In genomic region chr5:136353114-136353513, GRCm38 (mm10) we compare ENCODE assay signal across 15 mouse cellular contexts.
DNase-seq lines count a peak whose midpoint lies in the region; ATAC-seq and TF ChIP-seq lines count a peak whose summit lies in the region.
"Had no signal": no experiment of that assay in that cellular context is flagged by ENCODE, and none has a peak within 500 bp of the region (broad histone marks: within the 10 kb centered on the region; RNA-seq: fewer than 3 reads in every experiment).

No protein-coding gene starts in this region.

- intact Hi-C loops in gastrocnemius, adult 2 months (cut with DNase I), result no loop called here

- TF ChIP-seq CTCF in gastrocnemius, adult 2 months (IDR thresholded peaks at IDR 0.05), result no peak

- peaks cover 11% of the 10 kb centered on the region; the same call in 1 of the 2 replicates for H3K36me3 ChIP-seq in embryonic facial prominence, embryonic 14.5 days (ENCODE audit: control insufficient read depth, insufficient read depth, low read length)
- peaks cover 79% of the 10 kb centered on the region for H3K36me3 ChIP-seq in embryonic facial prominence, embryonic 10.5 days (replicated peaks)
- 0 out of 2 replicates have a peak, but pooled peaks cover 12% of the 10 kb centered on the region for H3K36me3 ChIP-seq in midbrain, embryonic 14.5 days (ENCODE audit: control insufficient read depth, insufficient read depth, low read length)
- no peaks in the 10 kb centered on the region; the same call in 1 of the 2 replicates for H3K36me3 ChIP-seq in midbrain, embryonic 11.5 days (ENCODE audit: control insufficient read depth, insufficient read depth, low read length)
- H3K36me3 ChIP-seq in neural tube, embryonic 15.5 days, result no peaks in the 10 kb centered on the region

- H3K9me3 ChIP-seq in embryonic facial prominence, embryonic 14.5 days (ENCODE audit: control insufficient read depth, low read length), result no peaks in the 10 kb centered on the region
- H3K9me3 ChIP-seq in embryonic facial prominence, embryonic 10.5 days, result no peaks in the 10 kb centered on the region
- no peaks in the 10 kb centered on the region for H3K9me3 ChIP-seq in midbrain, embryonic 14.5 days (ENCODE audit: control insufficient read depth, low read length)
- H3K9me3 ChIP-seq in midbrain, embryonic 11.5 days (ENCODE audit: control insufficient read depth, low read length), result no peaks in the 10 kb centered on the region
- H3K9me3 ChIP-seq in neural tube, embryonic 15.5 days (replicated peaks), result no peaks in the 10 kb centered on the region
- H3K9me3 ChIP-seq: heart, embryonic 10.5 days; limb, embryonic 13.5 days; stomach, embryonic 15.5 days had no signal

- H3K4me3 ChIP-seq in embryonic facial prominence, embryonic 14.5 days (ENCODE audit: low read depth, low read length), result no peak overlapping the region
- H3K4me3 ChIP-seq in embryonic facial prominence, embryonic 10.5 days, result no peak overlapping the region
- H3K4me3 ChIP-seq in midbrain, embryonic 14.5 days (replicated peaks; ENCODE audit: low read depth, low read length), result no peak overlapping the region
- no peak overlapping the region for H3K4me3 ChIP-seq in midbrain, embryonic 11.5 days (ENCODE audit: low read depth, low read length)
- H3K4me3 ChIP-seq in neural tube, embryonic 15.5 days (replicated peaks), result no peak overlapping the region
- no peak overlapping the region for H3K4me3 ChIP-seq in gastrocnemius, adult 2 months
- H3K4me3 ChIP-seq: heart, embryonic 10.5 days; limb, embryonic 13.5 days; stomach, embryonic 15.5 days had no signal

- H3K9ac ChIP-seq in embryonic facial prominence, embryonic 14.5 days (ENCODE audit: low read depth, low read length), result no peak overlapping the region
- H3K9ac ChIP-seq in midbrain, embryonic 14.5 days (replicated peaks; ENCODE audit: low read length), result no peak overlapping the region
- no peak overlapping the region for H3K9ac ChIP-seq in midbrain, embryonic 11.5 days (ENCODE audit: low read length)
- H3K9ac ChIP-seq in neural tube, embryonic 15.5 days (replicated peaks), result no peak overlapping the region
- H3K9ac ChIP-seq: limb, embryonic 13.5 days; lung, embryonic 14.5 days; stomach, embryonic 15.5 days had no signal

- ATAC-seq in embryonic facial prominence, embryonic 14.5 days (ENCODE audit: low read depth), result 0 out of 2 replicates have a peak, but pooled peaks have one; percentile 30
- ATAC-seq in midbrain, embryonic 14.5 days (ENCODE audit: low FRiP score, low TSS enrichment), result no peak
- no peak for ATAC-seq in midbrain, embryonic 11.5 days (ENCODE audit: low FRiP score)
- peak; percentile 87 for ATAC-seq in neural tube, embryonic 15.5 days (ENCODE audit: low FRiP score)

- no peak overlapping the region for H3K4me2 ChIP-seq in embryonic facial prominence, embryonic 14.5 days (ENCODE audit: low read depth, low read length)
- H3K4me2 ChIP-seq in midbrain, embryonic 14.5 days (ENCODE audit: low read length), result no peak overlapping the region
- H3K4me2 ChIP-seq in midbrain, embryonic 11.5 days, result no peak overlapping the region
- H3K4me2 ChIP-seq in neural tube, embryonic 15.5 days, result peak overlapping the region; percentile 32
- H3K4me2 ChIP-seq: limb, embryonic 13.5 days; lung, embryonic 14.5 days; stomach, embryonic 15.5 days had no signal

- H3K4me1 ChIP-seq in embryonic facial prominence, embryonic 14.5 days (ENCODE audit: control insufficient read depth, insufficient read depth, low read length), result no peaks in the 10 kb centered on the region
- H3K4me1 ChIP-seq in embryonic facial prominence, embryonic 10.5 days, result peaks cover 29% of the 10 kb centered on the region
- H3K4me1 ChIP-seq in midbrain, embryonic 14.5 days (ENCODE audit: control insufficient read depth, insufficient read depth, low read length), result peaks cover 10% of the 10 kb centered on the region
- peaks cover 3% of the 10 kb centered on the region; the same call in 1 of the 2 replicates for H3K4me1 ChIP-seq in midbrain, embryonic 11.5 days (ENCODE audit: control insufficient read depth, insufficient read depth, low read length)
- peaks cover 47% of the 10 kb centered on the region for H3K4me1 ChIP-seq in neural tube, embryonic 15.5 days
- H3K4me1 ChIP-seq: stomach, embryonic 15.5 days had no signal

- 22% methylated on average over 8 of the region's 8 CpGs for WGBS in embryonic facial prominence, embryonic 14.5 days
- WGBS in embryonic facial prominence, embryonic 10.5 days, result 48% methylated on average over 8 of the region's 8 CpGs
- WGBS in midbrain, embryonic 14.5 days, result 13% methylated on average over 8 of the region's 8 CpGs
- 37% methylated on average over 8 of the region's 8 CpGs for WGBS in midbrain, embryonic 11.5 days
- WGBS in neural tube, embryonic 15.5 days, result 8% methylated on average over 8 of the region's 8 CpGs

- DNase-seq in embryonic facial prominence, embryonic 14.5 days (ENCODE audit: low spot score), result peak; percentile 73
- no peak for DNase-seq in embryonic facial prominence, embryonic 10.5 days (ENCODE audit: low spot score)
- peak; percentile 68 for DNase-seq in midbrain, embryonic 14.5 days
- DNase-seq in midbrain, embryonic 11.5 days (ENCODE audit: low spot score, missing footprints), result no peak
- DNase-seq in cerebellum, postnatal 36 days, result peak; percentile 55 to 66
- no peak for DNase-seq in right cerebral cortex, postnatal 14 days
- no peak for DNase-seq in gastrocnemius, adult 2 months
- DNase-seq: gastrocnemius, postnatal 10 days; layer of hippocampus, postnatal 36 days; lung, embryonic 14.5 days; thymus, postnatal 14 days had no signal

- H3K27me3 ChIP-seq in embryonic facial prominence, embryonic 14.5 days (replicated peaks; ENCODE audit: control insufficient read depth, insufficient read depth, low read length), result no peaks in the 10 kb centered on the region
- H3K27me3 ChIP-seq in embryonic facial prominence, embryonic 10.5 days (replicated peaks; ENCODE audit: low read depth, poor library complexity, severe bottlenecking), result no peaks in the 10 kb centered on the region
- no peaks in the 10 kb centered on the region for H3K27me3 ChIP-seq in midbrain, embryonic 14.5 days (ENCODE audit: control insufficient read depth, insufficient read depth, low read length)
- H3K27me3 ChIP-seq in midbrain, embryonic 11.5 days (ENCODE audit: control insufficient read depth, insufficient read depth, low read length), result no peaks in the 10 kb centered on the region
- H3K27me3 ChIP-seq in neural tube, embryonic 15.5 days (replicated peaks), result no peaks in the 10 kb centered on the region
- H3K27me3 ChIP-seq: stomach, embryonic 15.5 days had no signal

- H3K27ac ChIP-seq in embryonic facial prominence, embryonic 14.5 days (replicated peaks; ENCODE audit: low read depth, low read length), result no peak overlapping the region
- H3K27ac ChIP-seq in embryonic facial prominence, embryonic 10.5 days (replicated peaks), result no peak overlapping the region
- H3K27ac ChIP-seq in midbrain, embryonic 14.5 days (replicated peaks; ENCODE audit: low read depth, low read length), result 0 out of 2 replicates have a peak overlapping the region, but pooled peaks have one; percentile 3
- no peak overlapping the region for H3K27ac ChIP-seq in midbrain, embryonic 11.5 days (ENCODE audit: low read depth, low read length)
- peak overlapping the region; percentile 72 for H3K27ac ChIP-seq in neural tube, embryonic 15.5 days (replicated peaks)
- H3K27ac ChIP-seq in gastrocnemius, adult 2 months, result no peak overlapping the region
- H3K27ac ChIP-seq: heart, embryonic 10.5 days; limb, embryonic 13.5 days; stomach, embryonic 15.5 days had no signal

Comparison
In these comparisons a context has a peak if more than half of its experiments do, and no peak if none do; other contexts are left out.
1. DNase-seq: peak in embryonic facial prominence, embryonic 14.5 days (single experiment), midbrain, embryonic 14.5 days (single experiment) and cerebellum, postnatal 36 days (2 of 2); none in embryonic facial prominence, embryonic 10.5 days (single experiment), midbrain, embryonic 11.5 days (single experiment), right cerebral cortex, postnatal 14 days (single experiment) and gastrocnemius, adult 2 months (single experiment).
2. H3K27ac ChIP-seq: peak in midbrain, embryonic 14.5 days (single experiment) and neural tube, embryonic 15.5 days (single experiment); none in embryonic facial prominence, embryonic 14.5 days (single experiment), embryonic facial prominence, embryonic 10.5 days (single experiment), midbrain, embryonic 11.5 days (single experiment) and gastrocnemius, adult 2 months (single experiment).
3. ATAC-seq: peak in embryonic facial prominence, embryonic 14.5 days (single experiment) and neural tube, embryonic 15.5 days (single experiment); none in midbrain, embryonic 14.5 days (single experiment) and midbrain, embryonic 11.5 days (single experiment).